Mouse (Mus musculus) CD4-positive, CD25-positive, alpha-beta regulatory T cell, adult 9 weeks (primary cell): ENCODE measurements around the gene Btbd35f26. TPM values are rescaled to one million over a fixed set of nuclear protein-coding genes. Genes with fewer than 3 reads are reported as not detected.

Experiments
- polyA plus RNA-seq: library from polyadenylated mRNA; unstranded; fragments of 100-300 nt; shearing (Covaris generic); gene quantifications from one replicate; pipeline ENCODE4 v1.2.1, GENCODE M21; 2017

Btbd35f26 gene
- not detected for polyA plus RNA-seq

GRCm38 (mm10) chrX:31336154-31336553 is at the start of gene Btbd35f26:
Gene Btbd35f26 (plus strand): TSS chrX:31336454.

GRCm38 (mm10) chrX:31383818-31384217 is 47.6 kb downstream of the Btbd35f26 start, which contains the start of gene Btbd35f19:
Gene Btbd35f19 (minus strand): TSS chrX:31383918.

Other genes with a start within 250 kb of the Btbd35f26 start
- not detected for gene Btbd35f29, start 218.8 kb upstream of the Btbd35f26 start, polyA plus RNA-seq
- gene Spin2f, start 82.6 kb upstream of the Btbd35f26 start, polyA plus RNA-seq: not detected
- not detected for gene Btbd35f19, start 47.5 kb downstream of the Btbd35f26 start, polyA plus RNA-seq
- not detected for gene Gm21883, start 237.8 kb downstream of the Btbd35f26 start, polyA plus RNA-seq